26 mouse cellular contexts compared by ENCODE assay signal in the genomic region with DNA sequence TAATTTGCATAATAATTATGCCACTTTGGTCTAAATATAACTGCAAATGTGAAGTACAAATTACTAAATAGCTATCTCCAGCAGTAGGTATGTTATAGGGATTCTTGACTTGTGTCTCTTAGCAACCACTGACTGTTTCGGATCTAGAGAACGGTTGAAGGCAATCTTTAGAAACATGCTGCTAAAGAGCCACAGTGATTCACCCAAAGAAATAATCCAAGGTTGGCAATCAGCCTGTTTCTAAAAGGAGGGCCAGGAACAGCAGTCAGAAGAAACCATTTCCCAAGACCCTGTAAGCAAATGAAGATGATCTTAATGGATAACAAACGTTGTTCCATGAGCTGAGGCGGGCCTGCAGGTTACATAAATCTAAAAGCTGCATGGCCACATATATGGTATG.
DNase-seq lines count a peak whose midpoint lies in the region; ATAC-seq and TF ChIP-seq lines count a peak whose summit lies in the region.
"Had no signal": no experiment of that assay in that cellular context is flagged by ENCODE, and none has a peak within 500 bp of the region (broad histone marks: within the 10 kb centered on the region; RNA-seq: fewer than 3 reads in every experiment).

No protein-coding gene starts in this region.

- TF ChIP-seq EP300 in lung, postnatal 0 days (IDR thresholded peaks at IDR 0.05) = no peak; the same call in 1 of the 2 replicates

- H3K4me2 ChIP-seq in hindbrain, embryonic 15.5 days = no peak overlapping the region
- H3K4me2 ChIP-seq in lung, postnatal 0 days (replicated peaks; ENCODE audit: low read depth, low read length) = no peak overlapping the region
- H3K4me2 ChIP-seq: forebrain, embryonic 15.5 days; heart, embryonic 11.5 days; hindbrain, embryonic 14.5 days; limb, embryonic 12.5 days; lung, embryonic 15.5 days; midbrain, embryonic 12.5 days had no signal

- H3K27ac ChIP-seq in hindbrain, embryonic 15.5 days (replicated peaks) = peak overlapping the region; percentile 48; the same call in 1 of the 2 replicates
- no peak overlapping the region for H3K27ac ChIP-seq in hindbrain, embryonic 10.5 days
- H3K27ac ChIP-seq in lung, postnatal 0 days (ENCODE audit: low read length) = peak overlapping the region; percentile 43; the same call in 1 of the 2 replicates
- H3K27ac ChIP-seq: embryonic facial prominence, embryonic 10.5 days; forebrain, embryonic 15.5 days; gastrocnemius, adult 2 months; hindbrain, embryonic 14.5 days; limb, embryonic 12.5 days; liver, embryonic 14.5 days; lung, embryonic 15.5 days; midbrain, embryonic 12.5 days had no signal

- H3K4me1 ChIP-seq in hindbrain, embryonic 15.5 days (replicated peaks) = no peaks in the 10 kb centered on the region; the same call in 1 of the 2 replicates
- no peaks in the 10 kb centered on the region; the same call in 1 of the 2 replicates for H3K4me1 ChIP-seq in hindbrain, embryonic 10.5 days (replicated peaks)
- H3K4me1 ChIP-seq in lung, postnatal 0 days (ENCODE audit: insufficient read depth, low read depth, low read length) = peaks cover 3% of the 10 kb centered on the region; the same call in 1 of the 2 replicates
- H3K4me1 ChIP-seq: limb, embryonic 12.5 days had no signal

- no peak for TF ChIP-seq POLR2A in brain, embryonic 14.5 days (IDR thresholded peaks at IDR 0.05; ENCODE audit: borderline replicate concordance, extremely low read depth, insufficient read depth, insufficient read length, poor library complexity, severe bottlenecking)

- 47% methylated on average over 4 of the region's 4 CpGs for WGBS in hindbrain, embryonic 15.5 days
- WGBS in hindbrain, embryonic 10.5 days = 74% methylated on average over 4 of the region's 4 CpGs
- WGBS in lung, postnatal 0 days = 53% methylated on average over 4 of the region's 4 CpGs

- no peak overlapping the region for H3K4me3 ChIP-seq in hindbrain, embryonic 15.5 days
- H3K4me3 ChIP-seq in hindbrain, embryonic 10.5 days = no peak overlapping the region
- no peak overlapping the region for H3K4me3 ChIP-seq in lung, postnatal 0 days (ENCODE audit: low read depth, low read length)
- H3K4me3 ChIP-seq: embryonic facial prominence, embryonic 10.5 days; forebrain, embryonic 15.5 days; gastrocnemius, adult 2 months; limb, embryonic 12.5 days; lung, embryonic 15.5 days; midbrain, embryonic 12.5 days; myocyte had no signal

- no peak for DNase-seq in hindbrain, embryonic 10.5 days (ENCODE audit: low spot score)
- peak; percentile 68 for DNase-seq in lung, postnatal 0 days (ENCODE audit: low spot score)
- DNase-seq in lung, postnatal 4 days = no peak
- peak; percentile 31 for DNase-seq in Muller cell, postnatal 12 days (ENCODE audit: inconsistent ontology term)
- peak; percentile 43 for DNase-seq in brain, embryonic 14.5 days (ENCODE audit: low read depth)
- DNase-seq: adrenal gland, postnatal 25 days; cerebellum, postnatal 36 days; gastrocnemius, adult 2 months; heart, postnatal 14 days; kidney, adult 11 months; layer of hippocampus, postnatal 36 days; spleen, adult 18-20 months; thymus, postnatal 4 days had no signal

- H3K36me3 ChIP-seq in hindbrain, embryonic 15.5 days = no peaks in the 10 kb centered on the region
- H3K36me3 ChIP-seq in hindbrain, embryonic 10.5 days = peaks cover 31% of the 10 kb centered on the region
- H3K36me3 ChIP-seq in lung, postnatal 0 days (ENCODE audit: insufficient read depth, low read length) = no peaks in the 10 kb centered on the region
- H3K36me3 ChIP-seq: forebrain, embryonic 15.5 days; lung, embryonic 15.5 days had no signal

- H3K9ac ChIP-seq in hindbrain, embryonic 15.5 days = no peak overlapping the region
- H3K9ac ChIP-seq in lung, postnatal 0 days (replicated peaks; ENCODE audit: low read depth) = no peak overlapping the region
- H3K9ac ChIP-seq: forebrain, embryonic 15.5 days; hindbrain, embryonic 14.5 days; limb, embryonic 12.5 days; liver, embryonic 14.5 days; lung, embryonic 15.5 days; midbrain, embryonic 12.5 days had no signal

- no peaks in the 10 kb centered on the region for H3K27me3 ChIP-seq in hindbrain, embryonic 15.5 days
- no peaks in the 10 kb centered on the region for H3K27me3 ChIP-seq in hindbrain, embryonic 10.5 days (ENCODE audit: insufficient read depth, poor library complexity, severe bottlenecking)
- H3K27me3 ChIP-seq in lung, postnatal 0 days (replicated peaks; ENCODE audit: insufficient read depth, low read length) = no peaks in the 10 kb centered on the region
- H3K27me3 ChIP-seq: forebrain, embryonic 15.5 days; limb, embryonic 12.5 days; lung, embryonic 15.5 days; midbrain, embryonic 12.5 days; Patski had no signal

- no peaks in the 10 kb centered on the region for H3K9me3 ChIP-seq in hindbrain, embryonic 15.5 days
- H3K9me3 ChIP-seq in hindbrain, embryonic 10.5 days = no peaks in the 10 kb centered on the region
- no peaks in the 10 kb centered on the region for H3K9me3 ChIP-seq in lung, postnatal 0 days (ENCODE audit: low read length)
- H3K9me3 ChIP-seq: embryonic facial prominence, embryonic 10.5 days; forebrain, embryonic 15.5 days; limb, embryonic 12.5 days; lung, embryonic 15.5 days; midbrain, embryonic 12.5 days had no signal

- TF ChIP-seq CTCF in lung, postnatal 0 days (IDR thresholded peaks at IDR 0.05) = no peak
- TF ChIP-seq CTCF in brain, embryonic 14.5 days (IDR thresholded peaks at IDR 0.05; ENCODE audit: borderline replicate concordance, extremely low read depth, insufficient read depth, insufficient read length) = no peak

- no peak for ATAC-seq in hindbrain, embryonic 15.5 days (ENCODE audit: low FRiP score, low read depth)
- peak; percentile 18; the same call in 1 of the 2 replicates for ATAC-seq in lung, postnatal 0 days
- ATAC-seq in cerebellum, adult (ENCODE audit: insufficient number of reproducible peaks, low FRiP score, low TSS enrichment) = no peak
- no peak for ATAC-seq in activated CD4-positive, CD25-positive, alpha-beta regulatory T cell, adult 4 months
- ATAC-seq: forebrain, embryonic 15.5 days; Patski had no signal

Comparison
In these comparisons a context has a peak if more than half of its experiments do, and no peak if none do; other contexts are left out.
1. DNase-seq: peak in lung, postnatal 0 days (single experiment), Muller cell, postnatal 12 days (single experiment) and brain, embryonic 14.5 days (single experiment); none in hindbrain, embryonic 10.5 days (single experiment) and lung, postnatal 4 days (0 of 2).